Mouse (Mus musculus) intestine, postnatal 0 days (tissue): ENCODE measurements at regions not wholly inside any gene's neighbourhood (a gene's known extent, or its start where the extent isn't known, plus 50 kb on each side); places are given as distances from the start of the nearest gene placed in this dataset.

Experiments used
- ATAC-seq: fragments of 200-750 bp; cut with Nextera tagmentation; 2 replicates; pipeline ENCODE4 v1.8.0; 2017; ENCODE audit warnings: mild to moderate bottlenecking, moderate TSS enrichment, moderate library complexity
- H3K27ac ChIP-seq: fragments of 300-500 bp; sonication (generic); 2 replicates; pipeline ENCODE4 v1.5.1; 2014; ENCODE audit warnings: mild to moderate bottlenecking, low read depth, low read length, moderate library complexity
- H3K27me3 ChIP-seq: fragments of 300-500 bp; sonication (generic); replicated peaks from 2 replicates; pipeline ENCODE4 v1.6.1; 2014; ENCODE audit warnings: low read length, mixed read lengths; ENCODE audit not compliant: control insufficient read depth, insufficient read depth
- H3K36me3 ChIP-seq: fragments of 300-500 bp; sonication (generic); 2 replicates; pipeline ENCODE4 v1.6.1; 2014; ENCODE audit warnings: mild to moderate bottlenecking, moderate library complexity; ENCODE audit not compliant: control insufficient read depth, insufficient read depth
- H3K4me1 ChIP-seq: fragments of 300-500 bp; sonication (generic); replicated peaks from 2 replicates; pipeline ENCODE4 v1.6.1; 2014; ENCODE audit warnings: antibody characterized with exemption, low read length, mixed read lengths; ENCODE audit not compliant: control insufficient read depth, insufficient read depth
- H3K4me2 ChIP-seq: fragments of 300-500 bp; sonication (generic); replicated peaks from 2 replicates; pipeline ENCODE4 v1.6.1; 2014; ENCODE audit warnings: low read depth, mild to moderate bottlenecking, moderate library complexity
- H3K4me3 ChIP-seq: fragments of 300-500 bp; sonication (generic); 2 replicates; pipeline ENCODE4 v1.5.1; 2014; ENCODE audit warnings: low read depth, low read length
- H3K9ac ChIP-seq: fragments of 300-500 bp; sonication (generic); 2 replicates; pipeline ENCODE4 v1.6.1; 2014; ENCODE audit warnings: mild to moderate bottlenecking, low read depth, low read length
- H3K9me3 ChIP-seq: fragments of 300-500 bp; sonication (generic); 2 replicates; pipeline ENCODE4 v1.6.1; 2016; ENCODE audit warnings: mixed run types; ENCODE audit not compliant: control insufficient read depth
- CTCF ChIP-seq: sonication (generic); IDR thresholded peaks from 2 replicates; pipeline ENCODE4 v1.5.1; 2016; ENCODE audit warnings: low read depth, mild to moderate bottlenecking, control low read depth, antibody characterized with exemption, moderate library complexity
- WGBS: fragments of 180-500 bp; shearing (Covaris S2); extraction: QIAGEN DNeasy Blood & Tissue Kit; methylation state at CpG from one replicate; pipeline ENCODE4 v1.1.7; 2014; 5-methylcytosine and 5-hydroxymethylcytosine counted together

DNA sequence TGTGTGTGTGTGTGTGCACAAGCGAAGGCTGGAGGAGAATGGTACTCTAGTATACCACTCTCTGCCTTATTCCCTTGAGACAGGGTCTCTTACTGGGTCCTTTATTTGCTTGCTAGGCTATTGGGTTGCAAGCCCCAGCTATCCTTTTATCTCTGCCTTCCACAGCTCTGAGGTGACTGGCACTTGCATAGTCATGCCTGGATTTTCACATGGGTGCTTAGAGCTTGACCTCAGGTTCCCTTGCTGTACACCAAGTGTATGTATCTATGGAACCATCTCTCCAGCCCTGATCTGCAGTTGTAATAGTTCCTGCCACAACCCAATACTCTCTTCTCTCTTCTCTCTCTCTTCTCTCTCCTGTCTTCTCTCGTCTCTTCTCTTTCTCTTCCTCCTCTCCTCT, 280.1 kb downstream of the 1500009L16Rik start:
- no peak for TF ChIP-seq CTCF
- no peak for ATAC-seq
- Histone ChIP-seq H3K9ac (no peak overlapping the region), H3K36me3 (no peaks in the 10 kb centered on the region), H3K27me3 (no peaks in the 10 kb centered on the region), H3K4me3 (no peak overlapping the region), H3K4me2 (no peak overlapping the region), H3K4me1 (no peaks in the 10 kb centered on the region), H3K9me3 (no peaks in the 10 kb centered on the region), H3K27ac (no peak overlapping the region)
- WGBS: 70% methylated on average over 2 of the region's 2 CpGs

DNA sequence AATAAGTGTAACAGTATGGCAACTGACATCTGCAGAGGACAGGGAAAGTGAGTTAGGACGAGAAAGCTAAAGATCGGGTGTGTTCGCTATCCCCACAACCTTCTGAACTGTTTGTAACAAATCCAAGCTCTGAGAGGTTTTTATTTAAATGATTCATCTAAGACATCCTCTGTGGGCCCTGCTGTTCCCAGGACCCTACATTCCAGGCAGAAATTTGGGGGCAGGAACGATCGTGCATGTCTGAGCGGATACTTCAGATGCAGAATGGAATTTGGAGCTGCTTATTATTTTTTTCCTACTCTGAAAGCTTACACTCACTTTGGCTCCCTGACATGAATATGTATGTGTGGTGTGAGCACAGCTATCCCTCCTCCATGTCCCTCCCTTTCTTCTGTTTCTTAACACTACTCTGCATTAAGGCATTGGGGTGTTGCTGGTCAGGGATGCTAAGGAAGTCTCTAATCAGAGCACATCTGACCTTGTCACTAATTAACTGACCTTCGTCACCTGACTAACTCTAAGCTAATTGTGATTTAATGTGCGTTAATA, 281.0 kb downstream of the 1500009L16Rik start:
- no peak overlapping the region for H3K4me3 ChIP-seq
- no peak for ATAC-seq
- H3K27ac ChIP-seq: no peak overlapping the region
- no peak overlapping the region for H3K9ac ChIP-seq
- no peaks in the 10 kb centered on the region for H3K4me1 ChIP-seq
- no peaks in the 10 kb centered on the region for H3K27me3 ChIP-seq
- WGBS: 61% methylated on average over 8 of the region's 8 CpGs
- TF ChIP-seq CTCF: no peak
- no peak overlapping the region for H3K4me2 ChIP-seq
- H3K36me3 ChIP-seq: no peaks in the 10 kb centered on the region
- H3K9me3 ChIP-seq: no peaks in the 10 kb centered on the region

DNA sequence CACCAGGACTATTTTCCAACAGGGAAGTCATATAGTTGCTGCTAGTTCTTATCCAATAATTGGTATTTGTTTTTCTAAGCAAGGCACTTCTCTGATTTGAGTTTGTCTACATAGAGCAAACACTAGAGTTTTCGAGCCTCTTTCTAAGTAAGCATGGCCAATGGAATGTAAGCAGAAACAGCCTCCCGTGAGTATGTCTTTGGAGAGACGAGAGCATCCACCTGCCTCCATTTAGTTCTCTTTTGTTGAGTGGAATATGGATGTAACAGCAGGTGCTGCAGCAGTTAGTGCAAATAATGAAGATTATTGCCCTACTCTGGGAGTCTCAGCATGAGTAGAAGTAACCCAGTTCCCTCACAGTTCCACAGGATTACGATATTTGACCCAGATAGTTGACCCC, 286.3 kb downstream of the 1500009L16Rik start:
- H3K4me1 ChIP-seq: no peaks in the 10 kb centered on the region
- H3K4me3 ChIP-seq: no peak overlapping the region
- 55% methylated on average over 4 of the region's 4 CpGs for WGBS
- TF ChIP-seq CTCF: no peak
- H3K27ac ChIP-seq: no peak overlapping the region
- no peak overlapping the region for H3K4me2 ChIP-seq
- H3K9me3 ChIP-seq: no peaks in the 10 kb centered on the region
- H3K9ac ChIP-seq: no peak overlapping the region
- H3K27me3 ChIP-seq: no peaks in the 10 kb centered on the region
- no peak for ATAC-seq
- H3K36me3 ChIP-seq: no peaks in the 10 kb centered on the region

DNA sequence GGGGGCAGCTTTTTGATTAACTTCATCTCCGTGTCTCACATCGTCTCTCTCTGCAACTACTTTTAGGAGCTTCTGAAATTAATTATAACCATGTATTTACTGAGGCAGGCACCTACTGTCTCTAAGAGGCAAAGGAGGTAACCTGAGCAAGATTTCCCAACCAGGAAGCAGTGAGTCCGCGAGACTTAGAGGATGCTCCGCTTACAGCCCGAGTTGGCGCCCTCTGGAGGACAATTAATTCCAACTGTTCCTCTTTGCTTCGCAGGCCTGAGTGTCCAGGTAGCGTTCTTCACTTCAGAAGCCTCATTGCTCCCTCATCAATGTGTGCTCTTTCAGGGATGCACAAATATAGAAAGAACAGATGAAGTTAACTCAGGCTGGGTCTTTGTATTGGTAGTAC, 296.7 kb downstream of the 1500009L16Rik start:
- H3K27ac ChIP-seq: no peak overlapping the region
- no peak overlapping the region for H3K9ac ChIP-seq
- no peak overlapping the region for H3K4me2 ChIP-seq
- TF ChIP-seq CTCF: peak; percentile 78
- H3K27me3 ChIP-seq: no peaks in the 10 kb centered on the region
- no peak overlapping the region for H3K4me3 ChIP-seq
- ATAC-seq: no peak
- WGBS: 22% methylated on average over 9 of the region's 9 CpGs
- no peaks in the 10 kb centered on the region for H3K36me3 ChIP-seq
- no peaks in the 10 kb centered on the region for H3K4me1 ChIP-seq
- no peaks in the 10 kb centered on the region for H3K9me3 ChIP-seq

DNA sequence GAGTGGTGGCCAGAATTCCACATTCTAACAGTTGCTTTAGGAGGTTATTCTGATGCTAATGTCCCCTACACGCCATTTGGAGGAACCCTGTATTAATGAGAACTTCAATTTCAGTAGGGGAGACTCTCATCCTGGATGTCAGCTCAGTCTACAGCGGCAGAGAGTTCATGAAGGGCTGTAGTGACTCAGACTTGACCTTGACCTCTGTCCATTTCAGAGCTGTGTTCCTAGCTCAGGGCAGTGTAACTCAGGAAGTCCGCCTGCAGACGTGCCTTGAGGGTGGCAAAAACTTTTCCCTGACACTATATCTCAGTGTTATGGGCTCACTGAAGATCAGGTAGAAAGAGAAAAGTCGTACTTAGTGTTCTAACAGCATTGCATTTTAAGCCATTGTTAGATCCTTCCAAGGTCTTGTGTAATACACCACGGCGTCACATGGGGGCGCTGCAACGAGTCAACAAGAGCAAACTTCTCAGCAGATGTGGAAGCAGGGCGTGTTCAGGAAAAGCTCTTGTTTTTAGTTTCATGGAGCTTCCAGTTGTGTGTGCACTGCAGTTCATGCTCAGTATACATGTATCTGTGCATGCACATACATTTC, 297.5 kb downstream of the 1500009L16Rik start:
- H3K27ac ChIP-seq: no peak overlapping the region
- H3K9me3 ChIP-seq: no peaks in the 10 kb centered on the region
- no peaks in the 10 kb centered on the region for H3K36me3 ChIP-seq
- no peak overlapping the region for H3K4me3 ChIP-seq
- H3K4me2 ChIP-seq: no peak overlapping the region
- no peak for ATAC-seq
- peak; percentile 68 for TF ChIP-seq CTCF
- no peak overlapping the region for H3K9ac ChIP-seq
- 52% methylated on average over 10 of the region's 10 CpGs for WGBS
- H3K4me1 ChIP-seq: no peaks in the 10 kb centered on the region
- no peaks in the 10 kb centered on the region for H3K27me3 ChIP-seq

GRCm38 (mm10) chr10:84021167-84022120, 298.8 kb downstream of the 1500009L16Rik start:
- H3K9me3 ChIP-seq: no peaks in the 10 kb centered on the region
- ATAC-seq: no peak
- 64% methylated on average over 12 of the region's 12 CpGs for WGBS

More at GRCm38 (mm10) chr10:84021167-84022120, 298.8 kb downstream of the 1500009L16Rik start:
- Histone ChIP-seq H3K36me3 (no peaks in the 10 kb centered on the region), H3K9ac (no peak overlapping the region), H3K4me2 (no peak overlapping the region), H3K27me3 (no peaks in the 10 kb centered on the region), H3K27ac (no peak overlapping the region), H3K4me1 (no peaks in the 10 kb centered on the region), H3K4me3 (no peak overlapping the region)
- no peak for TF ChIP-seq CTCF
